Mouse (Mus musculus) midbrain, embryonic 15.5 days (tissue): ENCODE measurements around the gene Zmym3. TPM values are rescaled to one million over a fixed set of nuclear protein-coding genes. Genes with fewer than 3 reads are reported as not detected.
"Not testable (repeated sequence)": the region's sequence is repeated elsewhere in the genome, so short reads cannot be mapped to it uniquely, and the experiment has no call there.

Source experiments
- ATAC-seq: fragments of 200-750 bp; cut with Nextera tagmentation; replicated peaks from 2 replicates; pipeline ENCODE4 v1.8.0; 2017; ENCODE audit warnings: moderate TSS enrichment
- H3K27ac ChIP-seq: fragments of 300-500 bp; sonication (generic); 2 replicates; pipeline ENCODE4 v1.5.1; 2015; ENCODE audit warnings: mild to moderate bottlenecking, inconsistent platforms
- H3K27me3 ChIP-seq: fragments of 300-500 bp; sonication (generic); replicated peaks from 2 replicates; pipeline ENCODE4 v1.6.1; 2015; ENCODE audit warnings: inconsistent platforms
- H3K36me3 ChIP-seq: fragments of 300-500 bp; sonication (generic); replicated peaks from 2 replicates; pipeline ENCODE4 v1.6.1; 2015; ENCODE audit warnings: inconsistent platforms
- H3K4me1 ChIP-seq: fragments of 300-500 bp; sonication (generic); 2 replicates; pipeline ENCODE4 v1.6.1; 2015; ENCODE audit warnings: inconsistent platforms
- H3K4me2 ChIP-seq: fragments of 300-500 bp; sonication (generic); 2 replicates; pipeline ENCODE4 v1.6.1; 2015; ENCODE audit warnings: inconsistent platforms, mild to moderate bottlenecking, moderate library complexity
- H3K4me3 ChIP-seq: fragments of 300-500 bp; sonication (generic); 2 replicates; pipeline ENCODE4 v1.5.1; 2015; ENCODE audit warnings: mild to moderate bottlenecking, inconsistent platforms
- H3K9ac ChIP-seq: fragments of 300-500 bp; sonication (generic); 2 replicates; pipeline ENCODE4 v1.6.1; 2015; ENCODE audit warnings: mild to moderate bottlenecking, inconsistent platforms
- H3K9me3 ChIP-seq: fragments of 300-500 bp; sonication (generic); 2 replicates; pipeline ENCODE4 v1.6.1; 2016; ENCODE audit warnings: inconsistent platforms
- WGBS: fragments of 180-500 bp; shearing (Covaris S2); methylation state at CpG from one replicate; pipeline ENCODE4 v1.1.7; 2015; ENCODE audit warnings: mixed read lengths; 5-methylcytosine and 5-hydroxymethylcytosine counted together
- polyA plus RNA-seq: library from polyadenylated mRNA; unstranded; fragments of >200 nt; fragmentation: Nextera tagmentation; extraction: Ambion mirVana; gene quantifications from 2 replicates; pipeline ENCODE4 v1.2.1, GENCODE M21; 2015

Zmym3 gene
- polyA plus RNA-seq, 1 experiment from 2014 or later, result 102 TPM

- not testable (repeated sequence) for H3K27me3 ChIP-seq, H3K9me3 ChIP-seq, H3K9ac ChIP-seq, H3K4me3 ChIP-seq, H3K4me2 ChIP-seq, H3K4me1 ChIP-seq, H3K36me3 ChIP-seq, H3K27ac ChIP-seq, ATAC-seq
- 60% methylated on average over 4 of the region's 4 CpGs for WGBS
Measured at GRCm38 (mm10) chrX:101358902-101359301, 61.7 kb downstream of the Zmym3 start.

Other genes with a start within 250 kb of the Zmym3 start
- 45.1 and 46.4 TPM in 2 replicates for gene Snx12, start 198.3 kb downstream of the Zmym3 start, polyA plus RNA-seq
- 0.97 TPM in 2 replicates for gene Foxo4, start 166.3 kb downstream of the Zmym3 start, polyA plus RNA-seq
- not detected in 2 replicates for gene Gm614, start 156.9 kb downstream of the Zmym3 start, polyA plus RNA-seq
- 6.7 and 7.2 TPM in 2 replicates for gene Il2rg, start 152.6 kb downstream of the Zmym3 start, polyA plus RNA-seq
- gene Gm20489, start 151.8 kb downstream of the Zmym3 start, polyA plus RNA-seq, result not detected in 2 replicates
- gene Med12, start 146.8 kb downstream of the Zmym3 start, polyA plus RNA-seq, result 26.6 and 29.1 TPM in 2 replicates
- gene Nlgn3, start 121.7 kb downstream of the Zmym3 start, polyA plus RNA-seq, result 89.5 and 90.3 TPM in 2 replicates
- gene Gjb1, start 44.5 kb downstream of the Zmym3 start, polyA plus RNA-seq, result 1.0 and 1.1 TPM in 2 replicates
- 335 and 336 TPM in 2 replicates for gene Nono, start 8.5 kb upstream of the Zmym3 start, polyA plus RNA-seq
- 1.5 and 1.6 TPM in 2 replicates for gene Itgb1bp2, start 28.2 kb upstream of the Zmym3 start, polyA plus RNA-seq
- 16.1 and 19.7 TPM in 2 replicates for gene Taf1, start 111.9 kb upstream of the Zmym3 start, polyA plus RNA-seq
- 203 and 222 TPM in 2 replicates for gene Ogt, start 219.2 kb upstream of the Zmym3 start, polyA plus RNA-seq